8 mouse cellular contexts compared by ENCODE assay signal in the genomic region with DNA sequence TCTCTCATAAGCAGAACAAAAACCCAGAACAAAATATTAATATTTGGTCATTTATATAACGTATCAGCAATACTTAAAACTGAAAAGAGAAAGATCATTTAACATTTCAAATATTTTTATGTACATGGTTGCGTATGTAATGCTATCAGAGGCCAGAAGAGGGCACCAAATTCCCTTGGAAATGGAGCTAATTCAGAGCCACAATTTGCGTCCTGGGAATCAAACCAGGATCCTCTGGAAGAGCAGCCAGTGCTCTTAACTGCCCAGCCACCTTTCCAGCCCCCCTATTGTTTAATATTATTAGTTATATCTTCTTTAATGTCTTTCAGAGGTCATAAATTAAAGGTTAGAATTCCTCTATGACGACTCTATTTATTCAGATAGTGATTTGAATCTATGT. TPM values are rescaled to one million over a fixed set of nuclear protein-coding genes. Genes with fewer than 3 reads are reported as not detected.
A peak's percentile ranks its signal among the peaks of the same experiment; 100 is the strongest.
DNase-seq lines count a peak whose midpoint lies in the region; ATAC-seq lines count a peak whose summit lies in the region.

No protein-coding gene starts in this region.

- ATAC-seq in cerebellum, adult (ENCODE audit: insufficient number of reproducible peaks, low FRiP score, low TSS enrichment), result no peak

- DNase-seq in cerebellum, adult 11 months, result peak; percentile 7
- peak; percentile 37 to 45 for DNase-seq in layer of hippocampus, postnatal 10 days (ENCODE audit: low spot score in 2 of 2)
- no peak for DNase-seq in layer of hippocampus, postnatal 14 days (ENCODE audit: low spot score in 2 of 2)
- DNase-seq in ES-CJ7 (ENCODE audit: low read depth, low spot score), result peak; percentile 61
- DNase-seq in embryo, embryonic 11.5 days (ENCODE audit: low read depth, low spot score), result peak; percentile 23
- DNase-seq in lung, postnatal 14 days, result peak; percentile 57
- no peak for DNase-seq in frontal cortex, postnatal 14 days (ENCODE audit: low spot score in 2 of 2)

RNA-seq across cellular contexts. Expression of gene Nsun7, which starts 3.7 kb away (rescaled TPM):
- total RNA-seq in layer of hippocampus, postnatal 10 days (2021), result 1 to 10 TPM; 6.0 to 7.9 TPM
- total RNA-seq in layer of hippocampus, postnatal 14 days (2021), result 10 to 100 TPM in 1 of 2 experiments, 1 to 10 TPM in 1; 8.8 to 10.2 TPM

Comparison
In these comparisons a context has a peak if more than half of its experiments do, and no peak if none do; other contexts are left out.
1. DNase-seq: peak in cerebellum, adult 11 months (single experiment), layer of hippocampus, postnatal 10 days (2 of 2), ES-CJ7 (single experiment), embryo, embryonic 11.5 days (single experiment) and lung, postnatal 14 days (single experiment); none in layer of hippocampus, postnatal 14 days (0 of 2) and frontal cortex, postnatal 14 days (0 of 2).